Mouse (Mus musculus): ENCODE data around the gene Rnf126.

Rnf126 gene

DNA sequence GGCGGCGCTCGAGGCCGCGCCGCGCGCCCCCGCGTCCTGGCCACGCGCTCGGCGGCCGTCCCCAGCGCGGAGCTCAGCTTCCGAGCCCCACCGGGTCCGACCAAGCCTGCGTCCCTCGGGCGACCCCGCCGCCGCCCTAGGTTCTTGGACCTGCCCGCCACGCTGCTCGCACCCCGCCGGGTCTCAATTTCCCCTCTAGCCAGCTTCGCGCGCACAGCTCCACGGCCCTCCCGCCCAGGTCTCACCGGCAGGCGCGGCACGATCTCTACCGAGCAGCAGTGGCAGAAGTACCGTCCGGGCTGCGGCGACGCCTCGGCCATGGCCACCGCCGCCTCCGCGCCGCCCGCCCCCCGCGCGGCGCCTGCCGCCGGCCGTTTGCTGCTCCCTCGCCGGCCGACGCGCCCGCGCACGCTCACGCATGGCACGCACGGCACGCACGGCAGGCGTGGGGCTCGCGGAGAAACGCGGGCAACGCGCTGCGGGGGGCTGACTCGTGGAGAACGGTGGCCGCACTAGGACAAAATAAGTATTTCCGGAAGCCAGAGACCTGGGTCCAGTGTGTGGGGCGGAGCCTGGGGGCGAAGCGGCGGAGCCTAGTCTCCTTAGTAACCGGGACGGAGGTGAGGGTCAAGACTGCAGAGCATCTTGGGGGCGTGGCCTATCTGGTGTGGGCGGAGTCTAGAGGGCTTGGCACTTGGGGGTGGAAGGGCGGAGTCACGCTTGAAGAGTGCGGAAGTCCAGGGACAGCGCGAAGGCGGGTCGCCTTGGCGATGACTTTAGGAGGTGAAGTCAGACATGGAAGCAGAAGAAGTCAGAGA is at the start of gene Rnf126:
Gene Rnf126, minus strand, starts transcription at position 445 of the 818 bp plus-strand sequence.
- DNase-seq (ENCODE audit: low spot score) = peak; percentile 100

DNA sequence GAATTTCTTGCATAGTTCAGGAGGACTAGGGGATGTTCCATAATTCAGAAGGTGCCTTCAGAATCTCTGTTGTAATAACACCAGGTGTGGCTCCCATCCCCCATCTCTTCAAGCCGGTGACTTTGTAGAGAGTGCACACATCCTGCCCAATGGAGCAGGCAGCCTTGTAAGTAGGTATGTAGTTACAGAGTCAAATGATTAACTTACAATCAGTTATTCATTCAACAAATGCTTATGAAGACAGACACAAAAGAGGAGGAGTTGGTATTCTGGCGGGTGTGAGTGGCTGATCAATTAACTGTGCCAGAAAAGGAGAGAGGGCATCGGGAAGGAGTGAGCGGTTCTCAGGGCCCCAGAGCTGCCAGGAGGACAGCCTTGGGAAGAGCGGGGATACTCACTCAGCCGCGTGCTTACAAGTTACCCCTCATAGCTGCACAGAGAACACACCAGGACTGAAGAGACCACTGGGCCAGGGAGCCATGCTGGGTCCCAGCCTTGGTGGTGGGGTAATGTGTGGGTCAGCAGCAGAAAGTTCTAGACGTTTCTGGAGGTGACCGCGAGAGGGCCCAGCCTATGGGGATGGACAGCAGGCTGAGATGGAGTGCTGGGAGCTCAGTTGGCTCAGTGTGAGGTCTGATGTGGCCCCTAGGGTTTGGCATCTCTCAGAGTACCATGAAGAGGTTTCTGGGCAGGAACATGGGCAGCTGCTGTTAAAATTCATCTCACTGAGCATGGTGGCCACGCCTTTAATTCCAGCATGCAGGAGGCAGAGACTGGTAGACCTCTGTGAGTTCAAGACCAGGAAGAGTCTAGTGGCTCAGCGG is 49.1 kb upstream of the Rnf126 start:
- DNase-seq (ENCODE audit: low spot score) = peak; percentile 62

DNA sequence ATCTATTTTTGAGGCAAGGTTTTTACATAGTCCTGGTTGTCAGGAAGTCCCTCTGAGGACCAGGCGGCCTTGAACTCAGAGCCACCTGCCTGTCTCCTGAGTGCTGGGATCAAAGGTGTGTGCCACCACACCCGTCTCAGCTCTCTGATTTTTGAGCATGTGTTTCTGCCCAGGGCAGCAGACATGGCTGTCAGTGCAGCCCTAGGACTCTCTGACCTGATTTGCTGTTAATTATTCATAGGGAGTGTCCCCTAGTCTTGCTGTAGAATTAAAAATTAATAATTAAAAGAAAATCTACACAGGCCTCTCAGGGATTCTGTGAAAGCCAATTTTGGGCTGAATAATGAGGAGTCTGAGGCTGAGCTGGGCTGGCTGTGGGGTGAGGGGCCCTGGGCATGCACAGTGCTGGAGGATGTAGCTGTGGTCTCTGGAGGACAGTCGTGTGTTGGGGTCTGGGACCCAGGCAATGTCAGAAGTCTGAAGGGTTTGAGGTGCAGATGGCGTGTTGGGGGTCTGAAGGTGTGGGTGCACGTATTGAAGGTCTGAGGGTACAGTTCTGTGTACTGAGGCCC is 47.6 kb upstream of the Rnf126 start:
- DNase-seq (ENCODE audit: low spot score) = no peak

DNA sequence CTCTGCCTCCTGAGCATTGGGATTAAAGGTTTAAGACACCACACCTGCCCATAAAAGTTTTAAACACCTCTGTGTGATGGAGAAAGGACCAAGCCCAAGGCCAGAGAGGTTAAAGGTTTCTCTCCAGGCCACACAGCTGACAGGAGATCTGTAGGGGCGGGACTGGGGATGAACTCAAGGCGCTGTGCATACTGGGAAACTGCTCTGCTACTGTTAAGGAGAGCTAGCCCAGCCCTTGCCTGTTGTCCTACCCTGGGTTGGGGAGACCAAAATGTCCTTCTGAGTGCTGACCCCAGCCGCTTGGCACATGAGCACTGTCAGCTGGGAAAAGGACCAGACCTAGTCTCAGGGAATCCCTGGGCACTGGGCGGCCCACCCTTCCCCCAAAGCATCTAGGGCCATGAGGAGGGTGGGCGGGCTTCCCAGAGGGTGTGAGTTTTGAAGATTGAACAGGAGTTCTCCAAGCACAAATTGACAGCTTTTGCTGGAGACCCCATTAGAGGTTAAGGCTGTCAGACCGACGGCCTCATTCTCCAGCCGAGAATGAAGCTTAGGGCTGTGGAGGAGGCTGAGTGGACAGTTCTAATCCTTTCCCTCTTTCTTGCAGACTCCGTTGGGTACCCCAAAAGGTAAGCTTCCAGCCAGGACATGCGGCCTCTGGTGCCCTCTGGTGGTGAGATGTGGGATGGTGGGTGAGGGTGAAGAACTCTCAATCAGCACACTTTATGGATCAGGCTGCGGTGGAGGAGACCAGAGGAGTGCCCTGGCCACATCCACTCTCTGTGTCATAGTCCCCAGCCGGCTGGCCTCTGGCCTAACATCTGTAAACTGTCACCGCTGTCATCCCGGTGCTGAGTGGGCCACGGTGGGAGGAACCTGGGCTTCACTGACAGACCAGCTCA is 45.2 kb upstream of the Rnf126 start:
- peak; percentile 70 for DNase-seq (ENCODE audit: low spot score)

DNA sequence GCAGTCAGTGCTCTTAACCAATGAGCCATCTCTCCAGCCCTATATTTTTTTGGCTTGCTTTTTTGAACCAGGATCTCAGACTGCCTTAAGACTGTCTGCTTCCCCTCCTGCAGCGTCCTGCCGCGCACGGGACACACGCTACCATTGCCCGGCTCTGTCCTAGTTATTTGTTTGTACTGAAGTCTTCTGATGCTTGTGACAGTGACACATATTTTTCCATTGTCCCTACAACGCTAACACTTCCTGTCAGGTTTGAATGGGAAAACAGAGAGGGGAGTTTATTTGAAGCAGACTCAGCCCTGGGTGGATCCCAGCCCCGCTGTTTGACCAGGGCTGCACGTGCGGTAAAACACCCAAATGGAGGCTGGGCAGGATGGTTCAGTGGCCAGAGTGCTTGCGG is 42.0 kb upstream of the Rnf126 start:
- no peak for DNase-seq (ENCODE audit: low spot score)

DNA sequence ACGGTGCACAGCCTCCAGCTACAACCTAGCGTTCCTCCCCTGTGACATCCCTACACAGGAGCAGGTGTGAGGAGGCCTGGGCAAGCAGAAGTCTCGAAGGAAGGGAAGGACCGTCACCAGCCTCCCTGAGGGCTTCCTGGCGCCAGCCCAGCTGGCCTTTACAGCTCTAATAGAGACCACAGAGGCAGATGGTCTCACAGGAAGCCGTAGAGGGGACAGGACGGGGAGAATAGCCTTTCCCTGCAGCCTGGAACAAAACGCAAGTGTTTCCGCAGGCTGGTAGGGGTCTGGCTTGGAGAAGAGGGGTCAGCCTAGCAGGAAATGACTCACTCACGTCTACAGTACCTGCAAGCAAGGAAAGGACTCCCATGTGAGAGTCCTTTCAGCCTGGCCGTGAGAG is 41.1 kb upstream of the Rnf126 start:
- no peak for DNase-seq (ENCODE audit: low spot score)

DNA sequence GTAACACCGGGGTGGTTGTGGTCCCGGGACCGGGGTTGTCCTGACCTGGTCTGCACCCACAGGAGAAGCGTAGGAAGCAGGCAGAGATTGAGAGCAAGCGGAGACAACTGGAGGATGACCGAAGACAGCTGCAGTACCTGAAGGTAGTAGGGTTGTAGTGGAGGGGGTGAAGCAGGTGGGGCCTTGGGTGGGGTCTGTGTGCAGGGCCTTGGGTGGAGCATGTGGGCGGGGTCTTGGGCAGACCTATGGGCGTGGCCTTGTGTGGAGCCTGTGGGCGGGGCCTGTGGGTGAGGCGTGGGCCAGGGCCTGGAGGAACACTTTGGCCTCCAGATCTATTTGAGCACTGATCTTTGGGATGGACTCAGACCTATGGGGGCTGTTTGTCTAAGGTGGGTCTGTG is 40.2 kb upstream of the Rnf126 start:
- DNase-seq (ENCODE audit: low spot score) = no peak

DNA sequence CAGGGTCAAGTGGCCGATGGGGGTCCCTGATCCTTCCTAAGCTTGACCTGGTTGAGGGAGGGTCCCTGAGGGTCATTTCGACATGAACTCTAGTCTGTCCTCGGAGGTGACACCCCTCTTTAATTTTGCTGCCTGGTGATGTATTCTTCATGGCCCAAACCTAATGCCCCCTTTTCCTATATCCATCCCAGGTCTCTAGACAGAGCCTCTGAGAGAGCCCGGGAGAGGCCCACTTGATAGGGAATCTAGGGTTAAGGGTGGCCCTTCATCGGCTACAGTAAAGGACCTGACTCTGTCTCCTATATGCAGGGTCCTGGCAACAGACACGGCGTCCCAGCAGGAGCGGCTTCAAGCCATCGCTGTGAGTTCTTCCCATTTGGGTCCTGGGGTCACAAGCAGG is 39.6 kb upstream of the Rnf126 start:
- DNase-seq (ENCODE audit: low spot score) = no peak

DNA sequence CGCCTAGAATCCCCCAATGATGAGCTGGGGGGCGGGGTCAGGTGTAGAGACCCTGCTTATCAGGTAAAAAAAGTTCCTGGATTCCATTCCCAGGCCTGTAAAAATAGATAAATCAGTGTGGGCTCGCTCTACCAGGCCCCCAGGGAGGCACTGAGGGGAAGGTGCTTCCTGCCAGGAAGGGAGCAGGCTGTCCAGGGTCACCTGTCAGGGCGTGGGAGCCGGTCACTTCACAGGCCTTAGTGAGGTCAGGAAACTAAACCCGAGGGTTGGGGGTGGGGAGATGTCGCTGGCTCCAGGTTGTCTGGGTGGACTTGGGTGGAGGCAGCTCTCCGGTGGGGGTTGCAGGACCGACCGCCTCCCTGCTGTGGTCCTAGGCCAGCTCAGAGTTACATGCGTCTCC is 38.9 kb upstream of the Rnf126 start:
- DNase-seq (ENCODE audit: low spot score) = no peak

DNA sequence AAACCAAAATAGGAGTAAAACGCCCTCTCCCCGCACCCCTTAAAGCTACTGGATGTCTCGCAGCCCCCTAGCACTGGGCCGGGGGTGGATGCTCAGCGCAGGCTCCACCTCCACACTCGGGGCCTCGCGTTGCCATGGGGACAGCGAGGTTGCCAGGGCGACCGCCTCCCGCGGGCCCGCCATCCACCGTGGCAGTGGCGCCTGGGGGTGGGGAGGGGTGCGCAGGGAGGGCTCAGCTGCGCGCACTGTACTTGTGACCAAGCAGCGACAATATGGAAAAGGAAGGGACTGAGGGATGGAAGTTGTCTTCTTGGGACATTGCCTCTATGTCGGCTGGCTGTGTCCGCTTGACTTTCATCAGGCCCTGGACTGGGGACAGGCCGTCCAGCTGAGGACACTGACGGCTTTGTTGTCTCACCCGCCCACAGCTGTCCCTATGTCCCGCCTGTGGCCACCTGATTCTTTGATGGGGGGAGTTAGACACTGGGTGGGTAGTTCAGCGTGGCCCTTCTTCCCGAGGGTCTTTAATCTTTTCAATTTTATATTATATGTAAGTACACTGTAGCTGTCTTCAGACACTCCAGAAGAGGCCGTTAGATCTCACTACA is 37.1 kb upstream of the Rnf126 start:
- no peak for DNase-seq (ENCODE audit: low spot score)

DNA sequence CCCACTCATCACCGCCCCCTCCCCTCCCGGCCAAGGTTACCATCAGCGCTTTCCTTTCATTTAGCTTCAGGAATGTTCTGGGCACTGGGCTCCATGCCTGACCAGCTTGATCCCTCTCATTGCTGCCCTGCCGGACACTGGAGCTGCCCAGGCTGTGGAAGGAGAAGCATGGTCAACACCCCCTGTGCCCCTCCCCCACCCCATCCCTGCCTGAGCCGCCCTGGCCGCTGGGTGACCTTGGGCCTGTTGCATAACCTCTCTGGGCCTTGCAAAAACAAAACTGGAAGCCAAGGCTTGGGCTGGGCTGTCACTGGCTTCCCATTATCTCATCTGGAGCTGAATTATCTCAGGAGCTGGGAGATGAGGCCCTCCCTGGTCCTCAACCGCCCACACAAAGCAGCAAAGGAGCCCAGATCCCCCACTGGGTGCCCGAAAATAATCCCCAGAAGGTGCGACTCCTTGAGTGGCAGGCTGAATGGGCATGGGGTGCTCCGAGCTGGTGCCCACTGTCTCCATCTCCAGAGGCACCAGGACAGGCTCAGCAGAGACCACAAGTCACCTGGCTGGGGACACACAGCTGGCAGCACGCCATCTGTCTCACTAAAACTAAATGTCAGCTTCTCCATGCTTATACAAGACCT is 35.7 kb upstream of the Rnf126 start:
- peak; percentile 90 for DNase-seq (ENCODE audit: low spot score)

DNA sequence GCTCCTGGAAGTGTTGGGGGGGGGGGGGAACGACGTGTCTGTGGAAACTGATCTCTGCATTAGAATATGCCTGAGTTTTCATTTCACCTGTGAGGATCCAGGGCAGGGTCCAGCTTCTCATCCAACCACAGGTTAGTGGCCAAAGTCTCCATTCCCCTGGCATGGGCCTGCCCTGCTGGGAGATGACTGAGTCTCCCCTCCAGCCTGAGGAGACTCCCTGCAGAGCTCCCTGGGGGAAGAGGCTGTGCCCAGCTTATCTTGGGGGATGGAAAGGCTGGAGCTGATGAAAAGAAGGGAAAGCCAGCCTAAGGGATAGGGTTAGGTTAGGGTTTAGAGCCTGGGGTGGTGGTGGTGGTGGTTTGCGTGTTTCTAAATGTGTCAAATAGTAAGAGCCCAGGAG is 35.1 kb upstream of the Rnf126 start:
- DNase-seq (ENCODE audit: low spot score) = no peak

DNA sequence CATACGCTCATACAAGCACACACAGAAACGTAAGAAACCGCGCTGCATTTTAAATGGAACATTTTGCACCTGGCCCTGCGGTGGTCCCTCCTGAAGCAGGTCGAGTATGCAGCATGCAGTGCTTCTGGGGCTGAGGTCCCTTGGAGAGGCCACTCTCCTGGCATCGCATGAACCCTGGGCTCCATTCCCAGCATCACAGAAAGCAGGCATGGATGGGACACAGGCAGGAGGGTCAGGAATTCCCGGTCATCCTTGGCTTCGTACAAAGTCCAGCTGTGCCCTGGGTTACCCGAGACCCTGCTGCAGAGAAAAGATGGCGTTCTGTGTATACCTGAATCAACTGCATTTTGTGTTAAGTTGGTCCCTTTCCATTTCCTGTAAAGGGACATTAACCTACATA is 33.8 kb upstream of the Rnf126 start:
- no peak for DNase-seq (ENCODE audit: low spot score)

DNA sequence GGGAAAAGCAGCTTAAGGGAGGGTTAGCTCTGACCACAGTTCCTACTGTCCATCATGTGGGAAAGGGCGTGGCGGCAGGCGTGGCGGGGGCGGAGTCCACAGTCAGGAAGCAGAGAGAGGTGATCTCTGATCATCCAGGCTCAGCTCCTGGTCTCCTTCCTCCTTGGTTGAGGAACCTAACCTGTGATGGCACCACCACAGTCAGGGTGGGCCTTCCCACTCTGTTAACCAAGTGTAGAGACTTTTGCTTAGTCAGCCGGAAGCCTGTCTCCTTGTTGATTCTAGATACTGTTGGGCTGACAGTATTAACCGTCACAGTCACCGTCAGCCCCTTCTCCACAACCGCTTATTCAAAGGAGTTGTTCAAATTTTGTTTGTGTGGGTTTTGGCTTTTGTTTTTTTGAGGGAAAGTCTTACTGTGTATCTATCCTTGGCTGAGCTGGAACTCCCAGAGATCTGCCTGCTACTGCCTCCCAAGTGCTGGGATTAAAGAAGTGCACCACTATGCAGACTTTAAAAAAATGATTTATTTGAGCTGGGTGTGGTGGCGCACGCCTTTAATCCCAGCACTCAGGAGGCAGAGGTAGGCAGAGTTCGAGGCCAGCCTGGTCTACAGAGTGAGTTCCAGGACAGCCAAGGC is 31.7 kb upstream of the Rnf126 start:
- peak; percentile 69 for DNase-seq (ENCODE audit: low spot score)

DNA sequence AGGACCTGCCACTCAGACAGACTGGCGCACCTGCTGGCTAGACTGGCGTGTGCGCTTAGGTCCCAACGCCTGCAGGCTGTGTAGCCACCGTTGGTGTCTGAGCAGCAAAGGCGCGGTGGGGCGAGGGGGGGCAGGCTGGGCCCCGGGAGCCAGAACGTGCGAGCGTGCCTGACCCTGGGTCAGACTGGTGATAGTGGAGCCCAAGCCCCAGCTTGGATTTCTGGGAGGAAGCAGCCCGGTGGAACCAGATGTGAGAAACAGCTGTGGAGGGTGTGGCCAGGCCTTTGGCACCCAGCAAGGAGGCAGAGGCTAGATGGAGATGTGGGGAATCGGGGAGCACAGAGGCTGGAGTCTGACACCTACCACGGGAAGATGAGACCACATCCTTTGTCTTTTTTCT is 30.6 kb upstream of the Rnf126 start:
- DNase-seq (ENCODE audit: low spot score) = no peak

DNA sequence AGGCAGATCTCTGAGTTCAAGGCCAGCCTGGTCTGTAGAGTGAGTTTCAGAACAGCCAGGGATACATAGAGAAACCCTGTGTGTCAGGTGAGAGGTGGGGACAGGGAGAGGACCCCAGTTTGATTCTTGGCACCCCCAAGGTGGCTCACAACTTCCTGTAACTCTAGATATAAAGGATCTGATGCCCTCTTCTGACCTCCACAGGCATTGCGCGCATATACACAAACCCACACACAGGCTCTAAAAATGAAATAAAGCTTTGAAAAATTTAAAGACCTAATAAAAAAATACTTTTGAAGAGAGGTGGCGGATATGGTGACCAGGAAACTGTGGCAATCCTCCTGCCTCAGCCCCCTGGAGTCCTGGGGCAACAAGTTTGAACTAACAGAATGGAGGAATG is 29.2 kb upstream of the Rnf126 start:
- no peak for DNase-seq (ENCODE audit: low spot score)

DNA sequence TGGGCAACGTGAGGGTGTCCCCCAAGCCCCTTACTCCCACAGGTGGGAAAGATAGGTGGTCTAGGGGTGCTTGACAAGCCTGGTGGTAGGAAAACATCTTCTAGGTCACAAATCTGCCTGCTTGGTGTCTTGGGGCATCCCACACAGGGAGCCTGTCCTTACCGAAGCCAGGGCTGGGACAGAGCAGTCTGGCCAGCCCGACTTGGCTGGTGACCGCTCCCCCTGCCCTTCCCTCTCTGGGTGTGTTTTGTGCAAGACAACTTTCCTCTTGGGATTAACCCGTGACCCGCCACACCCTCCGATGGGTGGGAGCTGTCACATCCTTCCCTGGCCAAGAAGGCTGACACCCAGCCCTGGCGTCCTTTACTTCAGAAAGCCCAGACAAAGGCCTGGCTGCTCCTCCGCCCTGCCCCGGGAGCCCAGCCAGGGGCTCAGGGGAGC is 27.8 kb upstream of the Rnf126 start:
- no peak for DNase-seq (ENCODE audit: low spot score)

DNA sequence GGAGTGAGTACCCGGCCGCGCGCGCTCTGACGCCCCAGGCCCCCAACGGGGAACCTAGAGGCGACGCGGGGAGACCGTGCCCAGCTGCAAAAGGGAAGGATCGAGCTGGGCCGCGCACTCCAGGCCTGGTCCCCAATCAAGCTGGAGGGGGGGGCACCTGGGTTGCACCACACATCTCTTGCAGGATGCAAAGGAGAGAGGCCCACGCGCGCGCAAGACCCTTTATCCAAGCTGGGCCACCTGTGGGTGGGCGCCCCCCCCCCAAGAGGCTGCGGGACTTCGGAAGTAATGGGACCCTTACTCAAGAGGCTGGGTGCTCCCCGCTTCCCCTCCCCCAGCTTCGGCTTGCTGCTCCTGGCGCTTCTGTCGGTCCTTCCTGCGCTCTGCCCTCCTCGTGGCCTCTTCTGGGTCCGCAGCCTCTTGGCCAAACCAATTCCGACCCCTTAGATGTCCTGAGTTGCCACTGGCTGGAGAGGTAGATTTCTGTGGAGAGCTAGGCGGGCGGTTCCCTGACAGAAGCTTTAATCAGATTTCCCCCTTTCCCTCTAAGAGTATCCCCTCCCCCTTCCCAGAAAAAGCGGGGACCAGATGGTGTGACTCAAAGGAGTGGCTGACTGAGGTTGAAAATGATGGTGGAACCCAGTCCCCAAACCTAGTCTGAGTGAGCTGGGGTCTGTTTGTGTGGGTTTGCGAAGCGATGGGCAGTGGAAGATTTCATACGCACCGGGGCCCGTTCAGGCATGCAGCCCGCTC is 27.2 kb upstream of the Rnf126 start:
- DNase-seq (ENCODE audit: low spot score) = no peak

DNA sequence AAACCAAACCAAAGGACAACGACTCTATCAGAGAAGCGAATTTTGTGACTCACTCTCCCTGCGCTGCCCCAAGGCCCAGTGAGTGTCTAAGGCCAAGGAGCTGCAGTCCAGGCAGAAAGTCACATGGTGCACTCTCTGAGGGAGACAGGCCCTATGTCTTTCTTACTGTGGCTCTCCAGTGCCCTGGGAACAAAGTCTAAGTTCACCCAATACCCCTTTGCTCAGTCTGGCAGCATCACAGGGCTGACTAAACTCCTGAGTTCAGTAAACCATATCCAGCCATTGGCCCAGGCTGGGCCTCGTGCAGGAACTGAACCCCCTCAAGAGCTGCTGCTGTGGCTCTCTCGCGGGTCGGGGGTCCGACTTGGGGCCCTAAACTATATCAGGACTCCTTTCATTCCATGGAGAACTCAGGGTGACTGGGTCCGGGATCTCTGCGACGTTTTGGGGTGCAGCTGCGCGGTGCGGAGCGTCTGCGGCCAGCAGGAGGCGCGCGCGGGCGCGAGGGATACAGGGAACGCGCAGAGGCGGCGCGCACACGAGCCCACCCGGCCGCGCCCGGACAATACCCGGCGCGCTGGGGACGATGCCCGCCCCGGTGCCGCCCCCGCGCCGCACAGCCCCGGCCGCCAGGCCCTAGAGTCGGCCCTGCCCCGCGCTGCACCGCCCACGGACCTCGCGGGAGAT is 26.4 kb upstream of the Rnf126 start, which contains the start of gene Palm:
Gene Palm, plus strand, starts transcription at position 522 of the 687 bp plus-strand sequence.
- DNase-seq (ENCODE audit: low spot score) = no peak

Measured in yolk sac, embryonic 10.5 days (tissue).